Mouse (Mus musculus) stomach, adult 2 months (tissue): Measurements from ENCODE around the gene Serpinb9g. TPM values are rescaled to one million over a fixed set of nuclear protein-coding genes. Genes with fewer than 3 reads are reported as not detected.

Experiments
- polyA plus RNA-seq: library from polyadenylated mRNA; depleted of rRNA; stranded (reverse); fragments of >200 nt; gene quantifications from 2 replicates; pipeline ENCODE4 v1.2.3, GENCODE M21; 2012; rRNA removed

The Serpinb9g gene
- polyA plus RNA-seq = not detected in 2 replicates

GRCm38 (mm10) chr13:33484490-33484889 is at the start of gene Serpinb9g:
Gene Serpinb9g, plus strand, starts transcription at chr13:33484790.

Other genes starting within 250 kb of the Serpinb9g start
- not detected in 2 replicates for gene Serpinb9e, start 235.2 kb upstream of the Serpinb9g start, polyA plus RNA-seq
- gene Serpinb9f, start 160.7 kb upstream of the Serpinb9g start, polyA plus RNA-seq = not detected in 2 replicates
- not detected in 2 replicates for gene Gm11397, start 89.0 kb upstream of the Serpinb9g start, polyA plus RNA-seq
- gene Serpinb6d, start 176.6 kb downstream of the Serpinb9g start, polyA plus RNA-seq = not detected in 2 replicates